Mouse (Mus musculus) limb, embryonic 11.5 days (tissue): Measurements from ENCODE around the gene Trip12. TPM values are rescaled to one million over a fixed set of nuclear protein-coding genes. Genes with fewer than 3 reads are reported as not detected.

ENCODE experiments used
- ATAC-seq: fragments of 200-750 bp; cut with Nextera tagmentation; 2 replicates; pipeline ENCODE4 v1.8.0; 2017; ENCODE audit warnings: low read depth; ENCODE audit not compliant: insufficient number of reproducible peaks, low FRiP score, low TSS enrichment
- DNase-seq: peaks from one replicate; pipeline ENCODE4 v3.0.0-alpha.2; 2015; ENCODE audit warnings: low spot score
- H3K27ac ChIP-seq: fragments of 300-500 bp; sonication (generic); replicated peaks from 2 replicates; pipeline ENCODE4 v1.5.1; 2014; ENCODE audit warnings: low read depth, mild to moderate bottlenecking, low read length
- H3K27me3 ChIP-seq: fragments of 300-500 bp; sonication (generic); 2 replicates; pipeline ENCODE4 v1.6.1; 2014; ENCODE audit warnings: mild to moderate bottlenecking, low read length, mixed read lengths; ENCODE audit not compliant: control insufficient read depth, insufficient read depth
- H3K36me3 ChIP-seq: fragments of 300-500 bp; sonication (generic); 2 replicates; pipeline ENCODE4 v1.6.1; 2014; ENCODE audit warnings: mild to moderate bottlenecking, low read length, moderate library complexity, mixed read lengths; ENCODE audit not compliant: control insufficient read depth, insufficient read depth
- H3K4me1 ChIP-seq: fragments of 300-500 bp; sonication (generic); 2 replicates; pipeline ENCODE4 v1.6.1; 2014; ENCODE audit warnings: low read length, mixed read lengths; ENCODE audit not compliant: control insufficient read depth, insufficient read depth
- H3K4me2 ChIP-seq: fragments of 300-500 bp; sonication (generic); 2 replicates; pipeline ENCODE4 v1.6.1; 2014; ENCODE audit warnings: low read depth, mild to moderate bottlenecking, moderate library complexity; ENCODE audit not compliant: severe bottlenecking
- H3K4me3 ChIP-seq: fragments of 300-500 bp; sonication (generic); 2 replicates; pipeline ENCODE4 v1.5.1; 2014; ENCODE audit warnings: low read depth, low read length
- H3K9ac ChIP-seq: fragments of 300-500 bp; sonication (generic); 2 replicates; pipeline ENCODE4 v1.6.1; 2014; ENCODE audit warnings: mild to moderate bottlenecking, low read length
- H3K9me3 ChIP-seq: fragments of 300-500 bp; sonication (generic); 2 replicates; pipeline ENCODE4 v1.6.1; 2016; ENCODE audit warnings: low read length; ENCODE audit not compliant: control insufficient read depth
- WGBS: fragments of 180-500 bp; shearing (Covaris S2); extraction: QIAGEN DNeasy Blood & Tissue Kit; methylation state at CpG from one replicate; pipeline ENCODE4 v1.1.7; 2014; 5-methylcytosine and 5-hydroxymethylcytosine counted together
- polyA plus RNA-seq: library from polyadenylated mRNA; unstranded; fragments of >200 nt; fragmentation: Nextera tagmentation; extraction: Ambion mirVana; gene quantifications from 2 replicates; pipeline ENCODE4 v1.2.1, GENCODE M21; 2014

Trip12 gene
- polyA plus RNA-seq, 1 experiment from 2014 or later, result 74.5 TPM

GRCm38 (mm10) chr1:84799166-84799565 lies 41.1 kb downstream of the Trip12 start:
- Histone ChIP-seq H3K27me3 (no peaks in the 10 kb centered on the region), H3K36me3 (no peaks in the 10 kb centered on the region; the same call in 1 of the 2 replicates), H3K9me3 (no peaks in the 10 kb centered on the region), H3K27ac (no peak overlapping the region), H3K4me1 (no peaks in the 10 kb centered on the region), H3K4me3 (no peak overlapping the region), H3K4me2 (no peak overlapping the region), H3K9ac (no peak overlapping the region)
- DNase-seq, result no peak
- no peak for ATAC-seq

- H3K4me3 ChIP-seq, result no peak overlapping the region
- H3K4me2 ChIP-seq, result no peak overlapping the region
- ATAC-seq (no peak), DNase-seq (no peak)
- H3K27me3 ChIP-seq, result no peaks in the 10 kb centered on the region
- H3K36me3 ChIP-seq, result peaks cover 10% of the 10 kb centered on the region; the same call in 1 of the 2 replicates
- H3K4me1 ChIP-seq, result no peaks in the 10 kb centered on the region
- no peak overlapping the region for H3K27ac ChIP-seq
- H3K9me3 ChIP-seq, result no peaks in the 10 kb centered on the region
- WGBS, result 98% methylated on average over 7 of the region's 7 CpGs
- H3K9ac ChIP-seq, result no peak overlapping the region
Observed at GRCm38 (mm10) chr1:84795335-84795734, 45.0 kb downstream of the Trip12 start.

- no peaks in the 10 kb centered on the region for H3K27me3 ChIP-seq
- H3K4me1 ChIP-seq, result no peaks in the 10 kb centered on the region
- WGBS, result 96% methylated on average over 2 of the region's 2 CpGs
- H3K4me2 ChIP-seq, result no peak overlapping the region
- no peak for DNase-seq
- no peaks in the 10 kb centered on the region for H3K9me3 ChIP-seq
- ATAC-seq, result no peak
- H3K4me3 ChIP-seq, result no peak overlapping the region
- H3K9ac ChIP-seq, result no peak overlapping the region
- peaks cover 15% of the 10 kb centered on the region; the same call in 1 of the 2 replicates for H3K36me3 ChIP-seq
- H3K27ac ChIP-seq, result no peak overlapping the region
Observed at GRCm38 (mm10) chr1:84791393-84791792, 48.9 kb downstream of the Trip12 start.

- 89% methylated on average over 3 of the region's 3 CpGs for WGBS
Observed at GRCm38 (mm10) chr1:84780630-84781029, 59.7 kb downstream of the Trip12 start.

GRCm38 (mm10) chr1:84777455-84777854 lies 62.9 kb downstream of the Trip12 start:
- no peak for ATAC-seq
- no peak overlapping the region for H3K27ac ChIP-seq
- WGBS, result 81% methylated on average over 1 of the region's 1 CpGs
- no peak for DNase-seq
- no peak overlapping the region for H3K4me2 ChIP-seq
- H3K27me3 ChIP-seq, result no peaks in the 10 kb centered on the region
- no peaks in the 10 kb centered on the region; the same call in 1 of the 2 replicates for H3K36me3 ChIP-seq
- no peaks in the 10 kb centered on the region for H3K9me3 ChIP-seq
- no peak overlapping the region for H3K4me3 ChIP-seq
- no peak overlapping the region for H3K9ac ChIP-seq
- no peaks in the 10 kb centered on the region for H3K4me1 ChIP-seq

More at GRCm38 (mm10) chr1:84780630-84781029, 59.7 kb downstream of the Trip12 start:
- DNase-seq (no peak), ATAC-seq (no peak)
- no peak overlapping the region for H3K4me2 ChIP-seq
- no peak overlapping the region for H3K4me3 ChIP-seq
- no peaks in the 10 kb centered on the region for H3K27me3 ChIP-seq
- no peaks in the 10 kb centered on the region for H3K36me3 ChIP-seq
- H3K9me3 ChIP-seq, result no peaks in the 10 kb centered on the region
- no peak overlapping the region for H3K27ac ChIP-seq
- H3K9ac ChIP-seq, result no peak overlapping the region
- no peaks in the 10 kb centered on the region for H3K4me1 ChIP-seq

- DNase-seq, result no peak
- no peaks in the 10 kb centered on the region for H3K4me1 ChIP-seq
- H3K4me2 ChIP-seq, result no peak overlapping the region
- H3K36me3 ChIP-seq, result peaks cover 9% of the 10 kb centered on the region; the same call in 1 of the 2 replicates
- no peak overlapping the region for H3K9ac ChIP-seq
- no peak overlapping the region for H3K27ac ChIP-seq
- WGBS, result 91% methylated on average over 4 of the region's 4 CpGs
- no peaks in the 10 kb centered on the region for H3K27me3 ChIP-seq
- no peak overlapping the region for H3K4me3 ChIP-seq
- no peaks in the 10 kb centered on the region for H3K9me3 ChIP-seq
- no peak for ATAC-seq
Observed at GRCm38 (mm10) chr1:84758843-84759242, 81.5 kb downstream of the Trip12 start.

GRCm38 (mm10) chr1:84742156-84742555 lies 98.2 kb downstream of the Trip12 start:
- ATAC-seq, result no peak
- no peak overlapping the region for H3K4me3 ChIP-seq
- no peaks in the 10 kb centered on the region for H3K9me3 ChIP-seq
- peaks cover 6% of the 10 kb centered on the region for H3K36me3 ChIP-seq
- H3K27ac ChIP-seq, result no peak overlapping the region
- H3K4me2 ChIP-seq, result no peak overlapping the region
- H3K9ac ChIP-seq, result no peak overlapping the region
- no peaks in the 10 kb centered on the region for H3K4me1 ChIP-seq
- H3K27me3 ChIP-seq, result no peaks in the 10 kb centered on the region
- WGBS, result 93% methylated on average over 3 of the region's 3 CpGs
- DNase-seq, result no peak

GRCm38 (mm10) chr1:84740080-84740479 lies 100.2 kb downstream of the Trip12 start:
- WGBS, result 97% methylated on average over 1 of the region's 1 CpGs
- Histone ChIP-seq H3K4me2 (no peak overlapping the region), H3K4me3 (no peak overlapping the region), H3K27me3 (no peaks in the 10 kb centered on the region), H3K4me1 (no peaks in the 10 kb centered on the region), H3K9me3 (no peaks in the 10 kb centered on the region), H3K36me3 (peaks cover 10% of the 10 kb centered on the region; the same call in 1 of the 2 replicates), H3K9ac (no peak overlapping the region), H3K27ac (no peak overlapping the region)
- ATAC-seq (no peak), DNase-seq (no peak)

- WGBS, result 68% methylated on average over 1 of the region's 1 CpGs
- Histone ChIP-seq H3K36me3 (peaks cover 10% of the 10 kb centered on the region; the same call in 1 of the 2 replicates), H3K9ac (no peak overlapping the region), H3K9me3 (no peaks in the 10 kb centered on the region), H3K4me1 (no peaks in the 10 kb centered on the region), H3K27ac (no peak overlapping the region), H3K4me2 (no peak overlapping the region), H3K4me3 (no peak overlapping the region), H3K27me3 (no peaks in the 10 kb centered on the region)
- no peak for DNase-seq
- no peak for ATAC-seq
Observed at GRCm38 (mm10) chr1:84737097-84737496, 103.2 kb downstream of the Trip12 start.
